Mouse (Mus musculus) lung, postnatal 0 days (tissue): Measurements from ENCODE around the gene Ptpn1.
A peak's percentile ranks its signal among the peaks of the same experiment; 100 is the strongest.

Source experiments
- CTCF ChIP-seq: IDR thresholded peaks from 2 replicates; pipeline ENCODE4 v1.5.1; 2016; ENCODE audit warnings: antibody characterized with exemption, mild to moderate bottlenecking
- EP300 ChIP-seq: IDR thresholded peaks from 2 replicates; pipeline ENCODE4 v1.6.1; 2016; ENCODE audit warnings: antibody characterized with exemption, mild to moderate bottlenecking, control low read depth

DNA sequence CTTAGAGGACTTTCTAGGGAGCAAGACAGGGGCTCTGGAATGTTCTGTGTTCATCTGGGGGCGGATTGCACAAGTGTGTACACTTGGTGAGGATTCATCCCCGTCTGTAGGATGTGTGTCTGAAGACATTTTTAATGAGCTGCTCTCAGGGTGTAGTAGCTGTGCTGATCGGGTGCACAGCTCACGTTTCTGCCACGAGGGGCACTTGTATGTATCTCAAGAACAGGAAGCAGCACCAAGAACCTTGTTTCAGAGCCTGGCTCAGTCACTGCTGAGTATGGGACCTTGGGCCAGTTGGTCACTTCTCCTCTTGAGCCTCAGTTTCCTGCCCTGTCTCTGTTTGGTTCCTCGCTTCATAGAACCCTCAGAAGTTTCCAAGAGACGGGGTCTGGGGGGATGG, 45.4 kb upstream of the Ptpn1 start:
- TF ChIP-seq CTCF = peak; percentile 61
- peak; percentile 50 for TF ChIP-seq EP300
